Mouse (Mus musculus) thymus, adult 18-20 months (tissue): ENCODE measurements at regions not wholly inside any gene's neighbourhood (a gene's known extent, or its start where the extent isn't known, plus 50 kb on each side); places are given as distances from the start of the nearest gene placed in this dataset.

Experiments
- DNase-seq, 2 experiments: peaks; one replicate each; pipeline ENCODE4 v3.0.0; 2022; ENCODE audit warnings: mixed read lengths in 2 of 2

- DNase-seq: no peak
Observed at GRCm38 (mm10) chr11:84701319-84702175, 117.8 kb downstream of the Mrm1 start.

- no peak for DNase-seq
Observed at GRCm38 (mm10) chr11:84697521-84697920, 121.8 kb downstream of the Mrm1 start.

GRCm38 (mm10) chr11:84692638-84693037, 126.7 kb downstream of the Mrm1 start:
- peak in 1 of 2 experiments; percentile 7 for DNase-seq

GRCm38 (mm10) chr11:84691410-84692148, 127.7 kb downstream of the Mrm1 start:
- no peak for DNase-seq

GRCm38 (mm10) chr11:84686473-84686872, 132.8 kb downstream of the Mrm1 start:
- no peak for DNase-seq

- DNase-seq: no peak
Observed at GRCm38 (mm10) chr11:84684325-84684724, 135.0 kb downstream of the Mrm1 start.

GRCm38 (mm10) chr11:84682931-84683330, 136.4 kb downstream of the Mrm1 start:
- no peak for DNase-seq

- DNase-seq: no peak
Observed at GRCm38 (mm10) chr11:84676377-84677078, 142.8 kb downstream of the Mrm1 start.

GRCm38 (mm10) chr11:84672841-84673473, 146.4 kb downstream of the Mrm1 start:
- no peak for DNase-seq

- no peak for DNase-seq
Observed at GRCm38 (mm10) chr11:84671585-84671984, 146.2 kb upstream of the Lhx1 start.

- no peak for DNase-seq
Observed at GRCm38 (mm10) chr11:84667711-84668110, 142.4 kb upstream of the Lhx1 start.

GRCm38 (mm10) chr11:84664258-84664657, 138.9 kb upstream of the Lhx1 start:
- no peak for DNase-seq

- DNase-seq: no peak
Observed at GRCm38 (mm10) chr11:84661981-84662380, 136.6 kb upstream of the Lhx1 start.

GRCm38 (mm10) chr11:84660877-84661276, 135.5 kb upstream of the Lhx1 start:
- DNase-seq: no peak

- no peak for DNase-seq
Observed at GRCm38 (mm10) chr11:84659370-84659937, 134.1 kb upstream of the Lhx1 start.

GRCm38 (mm10) chr11:84653481-84653880, 128.1 kb upstream of the Lhx1 start:
- DNase-seq: no peak

GRCm38 (mm10) chr11:84648899-84649298, 123.6 kb upstream of the Lhx1 start:
- DNase-seq: no peak

- no peak for DNase-seq
Observed at GRCm38 (mm10) chr11:84647104-84647503, 121.8 kb upstream of the Lhx1 start.

GRCm38 (mm10) chr11:84643107-84643372, 117.7 kb upstream of the Lhx1 start:
- DNase-seq: no peak

- no peak for DNase-seq
Observed at GRCm38 (mm10) chr11:84642300-84643106, 117.2 kb upstream of the Lhx1 start.

GRCm38 (mm10) chr11:84641601-84642000, 116.3 kb upstream of the Lhx1 start:
- DNase-seq: no peak

- no peak for DNase-seq
Observed at GRCm38 (mm10) chr11:84638353-84638752, 113.0 kb upstream of the Lhx1 start.
